Mouse (Mus musculus): ENCODE measurements around the gene Clip2.

DNA sequence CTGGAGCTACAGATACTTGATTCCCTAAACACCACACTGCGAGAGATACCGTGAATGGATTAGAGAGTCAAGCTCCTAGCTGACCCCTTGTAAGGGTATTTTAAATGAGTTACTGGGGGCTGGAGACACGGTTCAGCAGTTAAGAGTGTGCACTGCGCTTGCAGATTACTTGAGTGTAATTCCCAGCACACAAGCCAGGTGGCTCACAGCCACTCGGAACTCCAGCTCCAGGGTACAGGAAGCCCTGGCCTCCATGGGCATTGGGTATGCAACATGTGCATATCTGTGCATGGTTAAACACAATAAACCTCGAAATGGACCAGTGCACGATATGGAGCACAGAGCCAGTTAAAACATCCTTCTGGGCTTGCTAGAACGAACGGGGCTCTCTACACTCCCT, 50.8 kb downstream of the Clip2 start:
- TF ChIP-seq CTCF (IDR thresholded peaks at IDR 0.05; ENCODE audit: low read depth, low read length), result no peak
- no peak for TF ChIP-seq GATA1 (IDR thresholded peaks at IDR 0.05; ENCODE audit: borderline replicate concordance, low read length)
- TF ChIP-seq TAL1 (conservative IDR thresholded peaks at IDR 0.05; ENCODE audit: low read depth, low read length), result no peak

All from G1E (cell line).